Mouse (Mus musculus): Measurements from ENCODE around the gene Hic1. TPM values are rescaled to one million over a fixed set of nuclear protein-coding genes. Genes with fewer than 3 reads are reported as not detected.

The Hic1 gene
- polyA plus RNA-seq, 1 experiment from 2014 or later, result 0.34 TPM

DNA sequence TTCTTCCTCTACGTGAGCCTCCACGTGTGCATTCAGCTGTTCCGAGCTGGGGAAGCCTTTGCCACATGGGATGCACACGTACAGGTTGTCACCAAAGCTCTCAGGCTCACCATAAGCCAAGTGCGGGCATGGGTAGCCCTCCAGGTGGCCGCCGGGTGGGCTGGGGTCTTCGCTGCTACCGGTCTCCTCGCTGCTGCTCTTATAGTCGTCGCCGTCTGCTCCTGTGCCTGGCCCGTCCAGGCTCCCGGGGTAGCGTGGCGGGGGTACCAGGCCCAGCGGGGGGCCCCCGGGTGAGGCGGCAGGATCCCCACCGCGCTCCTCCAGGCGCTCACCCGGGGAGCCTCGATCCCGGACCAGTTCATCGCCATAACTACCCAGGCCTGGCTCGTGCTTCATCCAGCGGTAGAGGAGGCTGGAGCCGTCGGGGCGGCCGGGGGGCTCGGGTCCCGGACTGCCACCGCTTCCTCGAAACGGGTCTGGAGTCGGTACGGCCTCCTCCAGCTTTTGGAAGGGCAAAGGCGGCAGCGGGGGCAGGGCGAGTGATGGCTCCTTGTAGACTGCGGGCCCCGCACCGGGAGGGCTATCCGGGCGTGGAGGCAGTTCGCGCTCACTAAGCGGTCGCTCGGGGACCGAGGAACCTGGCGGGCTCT lies 3.0 kb downstream of the Hic1 start:
- no peaks in the 10 kb centered on the region for H3K9me3 ChIP-seq (ENCODE audit: control insufficient read depth, low read length)
- peak overlapping the region; percentile 24 for H3K4me2 ChIP-seq
- peak overlapping the region; percentile 15 for H3K4me3 ChIP-seq (ENCODE audit: low read depth, low read length)
- no peak for ATAC-seq (ENCODE audit: low FRiP score)
- no peak for DNase-seq (ENCODE audit: low spot score, missing footprints)
- H3K9ac ChIP-seq (ENCODE audit: low read length), result no peak overlapping the region
- WGBS, result 2% methylated on average over 55 of the region's 55 CpGs
- H3K27ac ChIP-seq (ENCODE audit: low read depth, low read length), result no peak overlapping the region
- peaks cover 78% of the 10 kb centered on the region for H3K27me3 ChIP-seq (ENCODE audit: control insufficient read depth, insufficient read depth, low read length)
- no peaks in the 10 kb centered on the region for H3K36me3 ChIP-seq (ENCODE audit: control insufficient read depth, insufficient read depth, low read length)
- H3K4me1 ChIP-seq (ENCODE audit: control insufficient read depth, insufficient read depth, low read length), result peaks cover 32% of the 10 kb centered on the region

GRCm38 (mm10) chr11:75165441-75166192 lies 3.7 kb downstream of the Hic1 start:
- peaks cover 71% of the 10 kb centered on the region for H3K27me3 ChIP-seq (ENCODE audit: control insufficient read depth, insufficient read depth, low read length)
- no peak overlapping the region for H3K9ac ChIP-seq (ENCODE audit: low read length)
- H3K4me3 ChIP-seq (ENCODE audit: low read depth, low read length), result peak overlapping the region; percentile 3; the same call in 1 of the 2 replicates
- H3K36me3 ChIP-seq (ENCODE audit: control insufficient read depth, insufficient read depth, low read length), result no peaks in the 10 kb centered on the region
- DNase-seq (ENCODE audit: low spot score, missing footprints), result peak; percentile 91
- no peak for ATAC-seq (ENCODE audit: low FRiP score)
- H3K27ac ChIP-seq (ENCODE audit: low read depth, low read length), result no peak overlapping the region
- H3K4me2 ChIP-seq, result no peak overlapping the region
- WGBS, result 3% methylated on average over 54 of the region's 54 CpGs
- peaks cover 32% of the 10 kb centered on the region for H3K4me1 ChIP-seq (ENCODE audit: control insufficient read depth, insufficient read depth, low read length)
- no peaks in the 10 kb centered on the region for H3K9me3 ChIP-seq (ENCODE audit: control insufficient read depth, low read length)

DNA sequence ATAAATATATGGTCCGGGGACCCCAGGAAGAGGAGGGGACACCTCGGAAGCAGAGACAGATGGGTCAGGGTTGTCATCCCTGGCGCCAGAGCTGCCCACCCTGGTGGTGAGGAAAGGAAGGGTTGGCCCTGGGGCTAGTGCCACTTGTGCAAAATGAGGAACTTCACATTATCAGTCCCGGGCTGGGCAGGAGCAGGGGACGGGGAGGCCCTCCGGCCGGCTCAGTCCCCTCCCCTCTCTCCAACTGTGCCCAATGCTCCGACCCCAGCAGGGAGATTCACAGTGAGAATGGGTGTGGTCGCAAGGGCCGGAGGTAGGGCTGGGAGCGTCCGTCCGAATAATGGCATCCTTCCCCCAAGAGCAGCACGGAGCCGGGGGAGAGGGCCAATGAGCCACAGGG lies 4.6 kb downstream of the Hic1 start:
- Histone ChIP-seq H3K27me3 (ENCODE audit: control insufficient read depth, insufficient read depth, low read length) (peaks cover 62% of the 10 kb centered on the region), H3K4me3 (ENCODE audit: low read depth, low read length) (no peak overlapping the region), H3K36me3 (ENCODE audit: control insufficient read depth, insufficient read depth, low read length) (no peaks in the 10 kb centered on the region; the same call in 1 of the 2 replicates), H3K27ac (ENCODE audit: low read depth, low read length) (no peak overlapping the region), H3K9me3 (ENCODE audit: control insufficient read depth, low read length) (no peaks in the 10 kb centered on the region), H3K4me2 (no peak overlapping the region), H3K9ac (ENCODE audit: low read length) (no peak overlapping the region), H3K4me1 (ENCODE audit: control insufficient read depth, insufficient read depth, low read length) (peaks cover 24% of the 10 kb centered on the region)
- 14% methylated on average over 15 of the region's 15 CpGs for WGBS
- ATAC-seq (ENCODE audit: low FRiP score) (no peak), DNase-seq (ENCODE audit: low spot score, missing footprints) (peak; percentile 84)

DNA sequence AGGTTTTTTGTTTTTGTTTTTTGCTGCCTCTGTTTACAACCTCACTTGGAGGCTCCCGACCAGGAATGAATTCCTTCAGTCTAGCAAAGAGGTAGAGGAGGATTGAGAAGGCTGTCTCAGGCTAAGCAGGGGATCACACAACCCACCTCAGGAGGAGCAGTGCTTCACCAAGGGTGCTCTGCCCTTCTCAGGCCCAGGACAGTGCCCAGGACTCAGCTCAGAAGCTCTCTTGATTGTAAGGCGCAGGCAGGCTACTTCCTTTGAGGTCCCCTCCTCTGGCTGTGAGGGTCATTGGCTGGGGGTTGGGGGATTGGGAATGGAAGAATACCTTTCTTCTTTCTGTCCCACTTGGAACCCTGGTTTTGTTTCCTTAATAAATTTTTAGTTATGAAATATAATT lies 5.3 kb downstream of the Hic1 start:
- no peak for ATAC-seq (ENCODE audit: low FRiP score)
- Histone ChIP-seq H3K9ac (ENCODE audit: low read length) (no peak overlapping the region), H3K4me3 (ENCODE audit: low read depth, low read length) (no peak overlapping the region), H3K27me3 (ENCODE audit: control insufficient read depth, insufficient read depth, low read length) (peaks cover 55% of the 10 kb centered on the region), H3K4me1 (ENCODE audit: control insufficient read depth, insufficient read depth, low read length) (peaks cover 22% of the 10 kb centered on the region), H3K9me3 (ENCODE audit: control insufficient read depth, low read length) (no peaks in the 10 kb centered on the region), H3K27ac (ENCODE audit: low read depth, low read length) (no peak overlapping the region), H3K36me3 (ENCODE audit: control insufficient read depth, insufficient read depth, low read length) (no peaks in the 10 kb centered on the region; the same call in 1 of the 2 replicates), H3K4me2 (no peak overlapping the region)
- DNase-seq (ENCODE audit: low spot score, missing footprints), result peak; percentile 80
- WGBS, result 85% methylated on average over 2 of the region's 2 CpGs

- H3K36me3 ChIP-seq (ENCODE audit: control insufficient read depth, insufficient read depth, low read length), result no peaks in the 10 kb centered on the region; the same call in 1 of the 2 replicates
These were observed 5.9 kb downstream of the Hic1 start for GRCm38 (mm10) chr11:75163379-75163778.

DNA sequence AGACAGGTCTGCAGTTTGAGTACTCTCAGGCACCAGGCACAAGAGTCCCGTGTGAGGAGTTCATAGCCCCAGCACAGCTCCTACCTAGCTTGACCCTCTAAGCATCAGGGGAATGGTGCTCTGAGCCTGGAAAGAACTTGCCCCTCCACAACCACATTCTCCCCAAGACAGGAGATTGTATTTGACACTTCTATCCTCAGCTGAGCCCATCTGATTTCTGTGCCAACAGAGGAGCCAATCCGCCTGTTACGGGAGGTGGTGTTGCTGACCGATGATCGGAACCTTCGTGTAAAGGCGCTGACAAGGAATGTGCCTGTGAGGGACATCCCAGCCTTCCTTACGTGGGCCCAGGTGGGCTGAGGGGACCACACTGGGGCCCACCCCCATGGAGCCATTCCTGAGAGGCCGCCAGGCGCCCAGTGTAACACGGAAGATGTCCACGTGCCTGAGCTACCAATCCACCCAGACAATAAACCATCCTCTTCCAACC lies 6.7 kb downstream of the Hic1 start:
- WGBS, result 92% methylated on average over 12 of the region's 12 CpGs

More at GRCm38 (mm10) chr11:75163379-75163778, 5.9 kb downstream of the Hic1 start:
- peak; percentile 71 for DNase-seq (ENCODE audit: low spot score, missing footprints)
- peaks cover 48% of the 10 kb centered on the region for H3K27me3 ChIP-seq (ENCODE audit: control insufficient read depth, insufficient read depth, low read length)
- no peaks in the 10 kb centered on the region for H3K9me3 ChIP-seq (ENCODE audit: control insufficient read depth, low read length)
- H3K4me2 ChIP-seq, result no peak overlapping the region
- H3K27ac ChIP-seq (ENCODE audit: low read depth, low read length), result no peak overlapping the region
- H3K4me3 ChIP-seq (ENCODE audit: low read depth, low read length), result no peak overlapping the region
- no peak overlapping the region for H3K9ac ChIP-seq (ENCODE audit: low read length)
- no peak for ATAC-seq (ENCODE audit: low FRiP score)
- 89% methylated on average over 6 of the region's 6 CpGs for WGBS
- peaks cover 16% of the 10 kb centered on the region for H3K4me1 ChIP-seq (ENCODE audit: control insufficient read depth, insufficient read depth, low read length)

GRCm38 (mm10) chr11:75161417-75162008 lies 7.8 kb downstream of the Hic1 start:
- Histone ChIP-seq H3K4me3 (ENCODE audit: low read depth, low read length) (no peak overlapping the region), H3K27me3 (ENCODE audit: control insufficient read depth, insufficient read depth, low read length) (peaks cover 30% of the 10 kb centered on the region), H3K27ac (ENCODE audit: low read depth, low read length) (no peak overlapping the region), H3K9ac (ENCODE audit: low read length) (no peak overlapping the region), H3K4me1 (ENCODE audit: control insufficient read depth, insufficient read depth, low read length) (peaks cover 2% of the 10 kb centered on the region; the same call in 1 of the 2 replicates), H3K4me2 (no peak overlapping the region), H3K9me3 (ENCODE audit: control insufficient read depth, low read length) (no peaks in the 10 kb centered on the region), H3K36me3 (ENCODE audit: control insufficient read depth, insufficient read depth, low read length) (no peaks in the 10 kb centered on the region; the same call in 1 of the 2 replicates)
- 74% methylated on average over 4 of the region's 4 CpGs for WGBS
- ATAC-seq (ENCODE audit: low FRiP score) (no peak), DNase-seq (ENCODE audit: low spot score, missing footprints) (peak; percentile 82)

More for the DNA sequence above, 6.7 kb downstream of the Hic1 start:
- DNase-seq (ENCODE audit: low spot score, missing footprints) (peak; percentile 78), ATAC-seq (ENCODE audit: low FRiP score) (no peak)
- Histone ChIP-seq H3K9ac (ENCODE audit: low read length) (no peak overlapping the region), H3K9me3 (ENCODE audit: control insufficient read depth, low read length) (no peaks in the 10 kb centered on the region), H3K4me1 (ENCODE audit: control insufficient read depth, insufficient read depth, low read length) (peaks cover 9% of the 10 kb centered on the region), H3K4me2 (no peak overlapping the region), H3K36me3 (ENCODE audit: control insufficient read depth, insufficient read depth, low read length) (no peaks in the 10 kb centered on the region; the same call in 1 of the 2 replicates), H3K4me3 (ENCODE audit: low read depth, low read length) (no peak overlapping the region), H3K27me3 (ENCODE audit: control insufficient read depth, insufficient read depth, low read length) (peaks cover 41% of the 10 kb centered on the region), H3K27ac (ENCODE audit: low read depth, low read length) (no peak overlapping the region)

GRCm38 (mm10) chr11:75160954-75161353 lies 8.4 kb downstream of the Hic1 start:
- H3K9ac ChIP-seq (ENCODE audit: low read length), result no peak overlapping the region
- no peaks in the 10 kb centered on the region; the same call in 1 of the 2 replicates for H3K36me3 ChIP-seq (ENCODE audit: control insufficient read depth, insufficient read depth, low read length)
- no peak overlapping the region for H3K4me2 ChIP-seq
- DNase-seq (ENCODE audit: low spot score, missing footprints) (peak; percentile 73), ATAC-seq (ENCODE audit: low FRiP score) (no peak)
- no peak overlapping the region for H3K27ac ChIP-seq (ENCODE audit: low read depth, low read length)
- H3K4me1 ChIP-seq (ENCODE audit: control insufficient read depth, insufficient read depth, low read length), result peaks cover 2% of the 10 kb centered on the region; the same call in 1 of the 2 replicates
- whole genome bisulfite sequencing, result 83% methylated on average over 7 of the region's 7 CpGs
- H3K4me3 ChIP-seq (ENCODE audit: low read depth, low read length), result no peak overlapping the region
- no peaks in the 10 kb centered on the region for H3K9me3 ChIP-seq (ENCODE audit: control insufficient read depth, low read length)
- H3K27me3 ChIP-seq (ENCODE audit: control insufficient read depth, insufficient read depth, low read length), result peaks cover 24% of the 10 kb centered on the region
